18 mouse cellular contexts compared by ENCODE assay signal in genomic region chr9:53070875-53071524, GRCm38 (mm10).
DNase-seq lines count a peak whose midpoint lies in the region; ATAC-seq and TF ChIP-seq lines count a peak whose summit lies in the region.
"Had no signal": no experiment of that assay in that cellular context is flagged by ENCODE, and none has a peak within 500 bp of the region (broad histone marks: within the 10 kb centered on the region; RNA-seq: fewer than 3 reads in every experiment).

No protein-coding gene starts in this region.

- peak; percentile 21 to 33 for DNase-seq in cerebellum, postnatal 10 days
- DNase-seq in cerebellum, adult 2 months, result no peak
- no peak for DNase-seq in kidney, postnatal 25 days
- no peak for DNase-seq in neural tube, embryonic 11.5 days (ENCODE audit: low spot score)
- no peak for DNase-seq in neural tube, embryonic 10.5 days (ENCODE audit: extremely low spot score, low spot score)
- DNase-seq in urinary bladder, adult 18-20 months (ENCODE audit: low spot score in 2 of 2), result no peak
- DNase-seq: cerebellum, postnatal 25 days; kidney, adult 18-20 months; liver, embryonic 13.5 days; thymus, postnatal 14 days had no signal

- H3K27ac ChIP-seq in cerebellum, adult 2 months (ENCODE audit: insufficient read depth, low read length), result no peak overlapping the region
- no peak overlapping the region for H3K27ac ChIP-seq in kidney, embryonic 15.5 days
- no peak overlapping the region for H3K27ac ChIP-seq in neural tube, embryonic 11.5 days (ENCODE audit: low read depth, low read length)
- no peak overlapping the region for H3K27ac ChIP-seq in neural tube, embryonic 14.5 days (ENCODE audit: low read depth, low read length)
- H3K27ac ChIP-seq: embryonic facial prominence, embryonic 13.5 days; heart, embryonic 13.5 days; liver, embryonic 13.5 days had no signal

- peak; percentile 79 for ATAC-seq in kidney, embryonic 15.5 days (replicated peaks; ENCODE audit: low FRiP score)
- peak; percentile 31 for ATAC-seq in neural tube, embryonic 11.5 days (ENCODE audit: insufficient read depth, low FRiP score, low TSS enrichment)
- ATAC-seq in neural tube, embryonic 14.5 days (ENCODE audit: low read depth), result no peak
- ATAC-seq: lung, postnatal 0 days; Patski had no signal

- no peaks in the 10 kb centered on the region for H3K36me3 ChIP-seq in kidney, embryonic 15.5 days
- H3K36me3 ChIP-seq in neural tube, embryonic 11.5 days (ENCODE audit: control insufficient read depth, insufficient read depth, low read length), result no peaks in the 10 kb centered on the region
- H3K36me3 ChIP-seq in neural tube, embryonic 14.5 days (ENCODE audit: control insufficient read depth, insufficient read depth, low read length), result no peaks in the 10 kb centered on the region
- H3K36me3 ChIP-seq: embryonic facial prominence, embryonic 13.5 days; heart, embryonic 13.5 days; liver, embryonic 13.5 days had no signal

- no peaks in the 10 kb centered on the region for H3K9me3 ChIP-seq in kidney, embryonic 15.5 days (replicated peaks)
- no peaks in the 10 kb centered on the region for H3K9me3 ChIP-seq in neural tube, embryonic 11.5 days (ENCODE audit: control insufficient read depth, low read length)
- no peaks in the 10 kb centered on the region for H3K9me3 ChIP-seq in neural tube, embryonic 14.5 days (ENCODE audit: control insufficient read depth, low read length)
- H3K9me3 ChIP-seq: embryonic facial prominence, embryonic 13.5 days; heart, embryonic 13.5 days; liver, embryonic 13.5 days; megakaryocyte, embryonic 14.5 days had no signal

- peak overlapping the region; percentile 45 for H3K4me2 ChIP-seq in kidney, embryonic 15.5 days
- H3K4me2 ChIP-seq in neural tube, embryonic 11.5 days (ENCODE audit: low read depth), result no peak overlapping the region
- H3K4me2 ChIP-seq in neural tube, embryonic 14.5 days (ENCODE audit: low read depth, low read length), result peak overlapping the region; percentile 9; the same call in 1 of the 2 replicates
- H3K4me2 ChIP-seq: embryonic facial prominence, embryonic 13.5 days; heart, embryonic 13.5 days; liver, embryonic 13.5 days had no signal

- no peak overlapping the region for H3K4me3 ChIP-seq in cerebellum, adult 2 months (replicated peaks; ENCODE audit: insufficient read depth, low read depth, low read length)
- H3K4me3 ChIP-seq in kidney, embryonic 15.5 days (replicated peaks), result no peak overlapping the region
- no peak overlapping the region for H3K4me3 ChIP-seq in neural tube, embryonic 11.5 days (ENCODE audit: low read depth, low read length)
- no peak overlapping the region for H3K4me3 ChIP-seq in neural tube, embryonic 14.5 days (ENCODE audit: low read depth, low read length)
- H3K4me3 ChIP-seq: embryonic facial prominence, embryonic 13.5 days; heart, embryonic 13.5 days; liver, embryonic 13.5 days; megakaryocyte, embryonic 14.5 days; myocyte had no signal

- H3K9ac ChIP-seq in kidney, embryonic 15.5 days, result no peak overlapping the region
- no peak overlapping the region for H3K9ac ChIP-seq in neural tube, embryonic 11.5 days (ENCODE audit: low read length)
- no peak overlapping the region for H3K9ac ChIP-seq in neural tube, embryonic 14.5 days (replicated peaks; ENCODE audit: low read depth, low read length)
- H3K9ac ChIP-seq: embryonic facial prominence, embryonic 13.5 days; heart, embryonic 13.5 days; liver, embryonic 13.5 days had no signal

- H3K27me3 ChIP-seq in cerebellum, adult 2 months (ENCODE audit: control insufficient read depth, insufficient read depth, low read length), result no peaks in the 10 kb centered on the region
- H3K27me3 ChIP-seq in kidney, embryonic 15.5 days, result no peaks in the 10 kb centered on the region
- H3K27me3 ChIP-seq in neural tube, embryonic 11.5 days (ENCODE audit: control insufficient read depth, insufficient read depth, low read length), result no peaks in the 10 kb centered on the region
- H3K27me3 ChIP-seq in neural tube, embryonic 14.5 days (ENCODE audit: control insufficient read depth, insufficient read depth, low read length), result no peaks in the 10 kb centered on the region
- H3K27me3 ChIP-seq: embryonic facial prominence, embryonic 13.5 days; heart, embryonic 13.5 days; liver, embryonic 13.5 days; Patski had no signal

- no peak for TF ChIP-seq POLR2A in cerebellum, adult 2 months (IDR thresholded peaks at IDR 0.05; ENCODE audit: borderline replicate concordance, insufficient read depth, low read length)

- H3K4me1 ChIP-seq in cerebellum, adult 2 months (ENCODE audit: control insufficient read depth, insufficient read depth, low read length), result no peaks in the 10 kb centered on the region
- peaks cover 19% of the 10 kb centered on the region for H3K4me1 ChIP-seq in kidney, embryonic 15.5 days
- no peaks in the 10 kb centered on the region for H3K4me1 ChIP-seq in neural tube, embryonic 11.5 days (ENCODE audit: control insufficient read depth, insufficient read depth, low read length)
- peaks cover 2% of the 10 kb centered on the region; the same call in 1 of the 2 replicates for H3K4me1 ChIP-seq in neural tube, embryonic 14.5 days (ENCODE audit: control insufficient read depth, insufficient read depth, low read length)
- H3K4me1 ChIP-seq: liver, embryonic 13.5 days had no signal

- 71% methylated on average over 12 of the region's 12 CpGs for WGBS in cerebellum, adult 2 months
- WGBS in kidney, embryonic 15.5 days, result 32% methylated on average over 12 of the region's 12 CpGs
- 57% methylated on average over 12 of the region's 12 CpGs for WGBS in neural tube, embryonic 11.5 days
- 52% methylated on average over 12 of the region's 12 CpGs for WGBS in neural tube, embryonic 14.5 days

- no peak for TF ChIP-seq CTCF in cerebellum, adult 2 months (IDR thresholded peaks at IDR 0.05; ENCODE audit: borderline replicate concordance, insufficient read depth, low read depth, low read length)

Comparison
In these comparisons a context has a peak if more than half of its experiments do, and no peak if none do; other contexts are left out.
1. DNase-seq: peak in cerebellum, postnatal 10 days (2 of 2); none in cerebellum, adult 2 months (0 of 2), kidney, postnatal 25 days (0 of 2), neural tube, embryonic 11.5 days (single experiment), neural tube, embryonic 10.5 days (single experiment) and urinary bladder, adult 18-20 months (0 of 2).